Mouse (Mus musculus) embryonic facial prominence, embryonic 10.5 days (tissue): ENCODE results near the gene Nr1h2. TPM values are rescaled to one million over a fixed set of nuclear protein-coding genes. Genes with fewer than 3 reads are reported as not detected.

Source experiments
- DNase-seq: peaks from one replicate; pipeline ENCODE4 v3.0.0-alpha.2; 2017; ENCODE audit warnings: low spot score
- H3K27ac ChIP-seq: fragments of 300-500 bp; sonication (generic); replicated peaks from 2 replicates; pipeline ENCODE4 v1.5.1; 2016; ENCODE audit warnings: mild to moderate bottlenecking
- H3K27me3 ChIP-seq: fragments of 300-500 bp; sonication (generic); replicated peaks from 2 replicates; pipeline ENCODE4 v1.6.1; 2016; ENCODE audit warnings: low read depth, mild to moderate bottlenecking; ENCODE audit not compliant: poor library complexity, severe bottlenecking
- H3K36me3 ChIP-seq: fragments of 300-500 bp; sonication (generic); replicated peaks from 2 replicates; pipeline ENCODE4 v1.6.1; 2016; ENCODE audit warnings: mild to moderate bottlenecking, moderate library complexity
- H3K4me1 ChIP-seq: fragments of 300-500 bp; sonication (generic); 2 replicates; pipeline ENCODE4 v1.6.1; 2016
- H3K4me3 ChIP-seq: fragments of 300-500 bp; sonication (generic); 2 replicates; pipeline ENCODE4 v1.5.1; 2016; ENCODE audit warnings: mild to moderate bottlenecking, moderate library complexity
- H3K9me3 ChIP-seq: fragments of 300-500 bp; sonication (generic); 2 replicates; pipeline ENCODE4 v1.6.1; 2016; ENCODE audit warnings: mild to moderate bottlenecking
- whole genome bisulfite sequencing: fragments of 180-500 bp; shearing (Covaris S2); methylation state at CpG from one replicate; pipeline ENCODE4 v1.1.7; 2016; 5-methylcytosine and 5-hydroxymethylcytosine counted together
- polyA plus RNA-seq: library from polyadenylated mRNA; unstranded; fragments of >200 nt; fragmentation: Nextera tagmentation; extraction: Ambion mirVana; gene quantifications from 2 replicates; pipeline ENCODE4 v1.2.1, GENCODE M21; 2016

Gene Nr1h2
- polyA plus RNA-seq = 75.0 and 77.6 TPM in 2 replicates

- under 1% methylated on average over 22 of the region's 22 CpGs for WGBS
- no peaks in the 10 kb centered on the region for H3K27me3 ChIP-seq
- H3K4me3 ChIP-seq = peak within 1 kb of the TSS; percentile 87
- peaks cover 17% of the 10 kb centered on the region for H3K4me1 ChIP-seq
- peak within 1 kb of the TSS; percentile 91 for H3K27ac ChIP-seq
- H3K9me3 ChIP-seq = no peaks in the 10 kb centered on the region
- H3K36me3 ChIP-seq = peaks cover 33% of the 10 kb centered on the region
- DNase-seq = peak; percentile 96
These were observed at the start of gene Nr1h2 for GRCm38 (mm10) chr7:44553826-44554225. Nr1h2 (minus strand) TSS chr7:44553951.

- no peaks in the 10 kb centered on the region for H3K36me3 ChIP-seq
- WGBS = 3% methylated on average over 20 of the region's 20 CpGs
- H3K4me3 ChIP-seq = peak overlapping the region; percentile 51
- no peaks in the 10 kb centered on the region for H3K9me3 ChIP-seq
- peaks cover 56% of the 10 kb centered on the region for H3K4me1 ChIP-seq
- H3K27me3 ChIP-seq = peaks cover 80% of the 10 kb centered on the region
- peak overlapping the region; percentile 76 for H3K27ac ChIP-seq
- peak; percentile 42 for DNase-seq
These were observed 49.6 kb upstream of the Nr1h2 start for GRCm38 (mm10) chr7:44603186-44603855.

GRCm38 (mm10) chr7:44602443-44602842 lies 48.7 kb upstream of the Nr1h2 start:
- peaks cover 72% of the 10 kb centered on the region for H3K27me3 ChIP-seq
- peak; percentile 46 for DNase-seq
- no peaks in the 10 kb centered on the region for H3K36me3 ChIP-seq
- H3K27ac ChIP-seq = no peak overlapping the region; the same call in 1 of the 2 replicates
- 15% methylated on average over 11 of the region's 11 CpGs for WGBS
- no peaks in the 10 kb centered on the region for H3K9me3 ChIP-seq
- H3K4me1 ChIP-seq = peaks cover 60% of the 10 kb centered on the region
- H3K4me3 ChIP-seq = peak overlapping the region; percentile 51; the same call in 1 of the 2 replicates

- peaks cover 64% of the 10 kb centered on the region for H3K27me3 ChIP-seq
- 18% methylated on average over 19 of the region's 19 CpGs for WGBS
- H3K36me3 ChIP-seq = no peaks in the 10 kb centered on the region
- H3K9me3 ChIP-seq = no peaks in the 10 kb centered on the region
- peaks cover 65% of the 10 kb centered on the region for H3K4me1 ChIP-seq
- H3K4me3 ChIP-seq = peak overlapping the region; percentile 51; the same call in 1 of the 2 replicates
- no peak for DNase-seq
- peak overlapping the region; percentile 66 for H3K27ac ChIP-seq
These were observed 47.9 kb upstream of the Nr1h2 start for GRCm38 (mm10) chr7:44601646-44602045.

- H3K27me3 ChIP-seq = peaks cover 56% of the 10 kb centered on the region
- no peak overlapping the region for H3K4me3 ChIP-seq
- WGBS = 81% methylated on average over 10 of the region's 10 CpGs
- H3K4me1 ChIP-seq = peaks cover 57% of the 10 kb centered on the region
- no peak overlapping the region for H3K27ac ChIP-seq
- no peaks in the 10 kb centered on the region for H3K9me3 ChIP-seq
- H3K36me3 ChIP-seq = peaks cover 6% of the 10 kb centered on the region
- no peak for DNase-seq
These were observed 47.0 kb upstream of the Nr1h2 start for GRCm38 (mm10) chr7:44600691-44601262.

- no peak for DNase-seq
- 75% methylated on average over 12 of the region's 12 CpGs for WGBS
These were observed 44.6 kb upstream of the Nr1h2 start for GRCm38 (mm10) chr7:44598336-44598735.

GRCm38 (mm10) chr7:44597666-44598065 lies 43.9 kb upstream of the Nr1h2 start:
- peaks cover 48% of the 10 kb centered on the region for H3K4me1 ChIP-seq
- 87% methylated on average over 4 of the region's 4 CpGs for WGBS
- H3K27ac ChIP-seq = no peak overlapping the region

More at GRCm38 (mm10) chr7:44598336-44598735, 44.6 kb upstream of the Nr1h2 start:
- Histone ChIP-seq H3K36me3 (peaks cover 8% of the 10 kb centered on the region), H3K4me3 (no peak overlapping the region), H3K9me3 (no peaks in the 10 kb centered on the region), H3K27ac (no peak overlapping the region), H3K27me3 (peaks cover 47% of the 10 kb centered on the region), H3K4me1 (peaks cover 48% of the 10 kb centered on the region)

GRCm38 (mm10) chr7:44596996-44597538 lies 43.3 kb upstream of the Nr1h2 start:
- no peak for DNase-seq
- Histone ChIP-seq H3K36me3 (peaks cover 8% of the 10 kb centered on the region), H3K27ac (no peak overlapping the region), H3K4me3 (no peak overlapping the region), H3K27me3 (peaks cover 47% of the 10 kb centered on the region), H3K9me3 (no peaks in the 10 kb centered on the region), H3K4me1 (peaks cover 48% of the 10 kb centered on the region)
- WGBS = 47% methylated on average over 5 of the region's 5 CpGs

More at GRCm38 (mm10) chr7:44597666-44598065, 43.9 kb upstream of the Nr1h2 start:
- DNase-seq = no peak
- Histone ChIP-seq H3K36me3 (peaks cover 8% of the 10 kb centered on the region), H3K27me3 (peaks cover 47% of the 10 kb centered on the region), H3K4me3 (no peak overlapping the region), H3K9me3 (no peaks in the 10 kb centered on the region)

- no peak overlapping the region for H3K4me3 ChIP-seq
- no peak overlapping the region for H3K27ac ChIP-seq
- peaks cover 47% of the 10 kb centered on the region for H3K27me3 ChIP-seq
- H3K36me3 ChIP-seq = peaks cover 8% of the 10 kb centered on the region
- no peaks in the 10 kb centered on the region for H3K9me3 ChIP-seq
- no peak for DNase-seq
- peaks cover 50% of the 10 kb centered on the region for H3K4me1 ChIP-seq
- WGBS = 95% methylated on average over 6 of the region's 6 CpGs
These were observed 42.3 kb upstream of the Nr1h2 start for GRCm38 (mm10) chr7:44596051-44596450.

- H3K4me3 ChIP-seq = no peak overlapping the region
- no peak for DNase-seq
- 93% methylated on average over 20 of the region's 20 CpGs for WGBS
- H3K36me3 ChIP-seq = peaks cover 8% of the 10 kb centered on the region
- H3K27me3 ChIP-seq = peaks cover 43% of the 10 kb centered on the region
- H3K27ac ChIP-seq = no peak overlapping the region
- no peaks in the 10 kb centered on the region for H3K9me3 ChIP-seq
- H3K4me1 ChIP-seq = peaks cover 58% of the 10 kb centered on the region
These were observed 41.4 kb upstream of the Nr1h2 start for GRCm38 (mm10) chr7:44595131-44595561.

GRCm38 (mm10) chr7:44594291-44594690 lies 40.5 kb upstream of the Nr1h2 start:
- Histone ChIP-seq H3K4me3 (peak overlapping the region; percentile 77; the same call in 1 of the 2 replicates), H3K4me1 (peaks cover 66% of the 10 kb centered on the region), H3K27ac (no peak overlapping the region)

GRCm38 (mm10) chr7:44593775-44594174 lies 40.0 kb upstream of the Nr1h2 start:
- H3K27ac ChIP-seq = no peak overlapping the region; the same call in 1 of the 2 replicates
- H3K36me3 ChIP-seq = peaks cover 8% of the 10 kb centered on the region
- DNase-seq = peak; percentile 95
- H3K27me3 ChIP-seq = peaks cover 48% of the 10 kb centered on the region
- WGBS = under 1% methylated on average over 22 of the region's 22 CpGs
- H3K4me3 ChIP-seq = peak overlapping the region; percentile 77
- peaks cover 72% of the 10 kb centered on the region for H3K4me1 ChIP-seq
- no peaks in the 10 kb centered on the region for H3K9me3 ChIP-seq

More at GRCm38 (mm10) chr7:44594291-44594690, 40.5 kb upstream of the Nr1h2 start:
- Histone ChIP-seq H3K9me3 (no peaks in the 10 kb centered on the region), H3K27me3 (peaks cover 43% of the 10 kb centered on the region), H3K36me3 (peaks cover 8% of the 10 kb centered on the region)
- no peak for DNase-seq
- WGBS = 70% methylated on average over 6 of the region's 6 CpGs
